Mouse (Mus musculus) erythroblast, embryonic 14.5 days (primary cell): Measurements from ENCODE around the gene Gpalpp1.

Experiments
- GATA1 ChIP-seq: IDR thresholded peaks from 2 replicates; pipeline ENCODE4 v1.6.1; 2012; ENCODE audit warnings: low read length, inconsistent platforms, mixed read lengths
- TAL1 ChIP-seq: IDR thresholded peaks from 3 replicates; pipeline ENCODE4 v1.6.1; 2012; ENCODE audit warnings: low read length, inconsistent platforms, mixed read lengths

GRCm38 (mm10) chr14:76145248-76145647, 34.7 kb upstream of the Gpalpp1 start:
- TF ChIP-seq TAL1 (no peak), GATA1 (no peak)
